Mouse (Mus musculus): ENCODE data around the gene Wwtr1. TPM values are rescaled to one million over a fixed set of nuclear protein-coding genes. Genes with fewer than 3 reads are reported as not detected.

Gene Wwtr1
- polyA plus RNA-seq (2014; fragmentation: Nextera tagmentation; extraction: Ambion mirVana) = 11.9 and 12.5 TPM in 2 replicates

DNA sequence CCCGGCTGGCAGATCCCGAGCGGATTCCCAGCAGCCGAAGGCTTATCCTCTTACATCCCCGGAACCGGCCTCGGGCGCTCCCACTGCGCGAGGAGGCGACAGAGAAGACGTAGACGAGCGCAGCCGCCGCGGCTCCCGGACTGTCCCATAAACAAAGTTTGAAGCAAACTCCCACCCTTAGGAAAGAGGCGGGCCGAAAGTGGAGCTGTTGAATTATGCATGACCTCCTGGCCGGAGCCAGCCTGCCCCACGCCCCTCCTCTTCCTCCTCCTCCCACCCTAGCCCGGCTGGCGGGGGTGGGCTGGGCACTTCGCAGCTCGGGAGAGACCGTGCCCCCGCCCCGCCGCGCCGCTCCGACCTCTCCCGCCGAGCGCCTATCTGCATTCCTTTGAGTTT is at the start of gene Wwtr1:
Gene Wwtr1, minus strand, starts transcription at position 251 of the 396 bp plus-strand sequence.
- no peaks in the 10 kb centered on the region for H3K36me3 ChIP-seq (ENCODE audit: control insufficient read depth, insufficient read depth, low read length)
- under 1% methylated on average over 36 of the region's 36 CpGs for WGBS
- H3K27ac ChIP-seq (ENCODE audit: low read depth, low read length) = peak within 1 kb of the TSS; percentile 83
- H3K9ac ChIP-seq (ENCODE audit: low read length) = peak within 1 kb of the TSS; percentile 78
- H3K9me3 ChIP-seq (ENCODE audit: control insufficient read depth, low read length) = no peaks in the 10 kb centered on the region
- H3K27me3 ChIP-seq (ENCODE audit: control insufficient read depth, insufficient read depth, low read length) = no peaks in the 10 kb centered on the region
- peak within 1 kb of the TSS; percentile 85 for H3K4me2 ChIP-seq (ENCODE audit: low read depth)
- peak; percentile 91 for ATAC-seq (ENCODE audit: insufficient read depth, low FRiP score, low TSS enrichment)
- H3K4me3 ChIP-seq (ENCODE audit: low read depth, low read length) = peak within 1 kb of the TSS; percentile 84
- peaks cover 6% of the 10 kb centered on the region; the same call in 1 of the 2 replicates for H3K4me1 ChIP-seq (ENCODE audit: control insufficient read depth, insufficient read depth, low read length)
- peak; percentile 92 for DNase-seq (ENCODE audit: low spot score)

- H3K9ac ChIP-seq (ENCODE audit: low read length) = no peak overlapping the region
- H3K27me3 ChIP-seq (ENCODE audit: control insufficient read depth, insufficient read depth, low read length) = no peaks in the 10 kb centered on the region
- DNase-seq (ENCODE audit: low spot score) (no peak), ATAC-seq (ENCODE audit: insufficient read depth, low FRiP score, low TSS enrichment) (no peak)
- H3K9me3 ChIP-seq (ENCODE audit: control insufficient read depth, low read length) = no peaks in the 10 kb centered on the region
- 78% methylated on average over 4 of the region's 4 CpGs for WGBS
- H3K36me3 ChIP-seq (ENCODE audit: control insufficient read depth, insufficient read depth, low read length) = no peaks in the 10 kb centered on the region
- H3K4me1 ChIP-seq (ENCODE audit: control insufficient read depth, insufficient read depth, low read length) = no peaks in the 10 kb centered on the region
- H3K4me3 ChIP-seq (ENCODE audit: low read depth, low read length) = no peak overlapping the region
- no peak overlapping the region for H3K4me2 ChIP-seq (ENCODE audit: low read depth)
- H3K27ac ChIP-seq (ENCODE audit: low read depth, low read length) = no peak overlapping the region
These were observed 44.0 kb upstream of the Wwtr1 start for GRCm38 (mm10) chr3:57619718-57620117.

GRCm38 (mm10) chr3:57615652-57616051 is 39.9 kb upstream of the Wwtr1 start:
- no peak overlapping the region for H3K9ac ChIP-seq (ENCODE audit: low read length)
- no peak for ATAC-seq (ENCODE audit: insufficient read depth, low FRiP score, low TSS enrichment)
- no peak for DNase-seq (ENCODE audit: low spot score)
- no peak overlapping the region for H3K27ac ChIP-seq (ENCODE audit: low read depth, low read length)
- H3K36me3 ChIP-seq (ENCODE audit: control insufficient read depth, insufficient read depth, low read length) = no peaks in the 10 kb centered on the region
- no peaks in the 10 kb centered on the region for H3K9me3 ChIP-seq (ENCODE audit: control insufficient read depth, low read length)
- H3K27me3 ChIP-seq (ENCODE audit: control insufficient read depth, insufficient read depth, low read length) = no peaks in the 10 kb centered on the region
- no peaks in the 10 kb centered on the region for H3K4me1 ChIP-seq (ENCODE audit: control insufficient read depth, insufficient read depth, low read length)
- 93% methylated on average over 4 of the region's 4 CpGs for WGBS
- H3K4me2 ChIP-seq (ENCODE audit: low read depth) = no peak overlapping the region
- no peak overlapping the region for H3K4me3 ChIP-seq (ENCODE audit: low read depth, low read length)

- 78% methylated on average over 3 of the region's 3 CpGs for WGBS
- Histone ChIP-seq H3K27ac (ENCODE audit: low read depth, low read length) (no peak overlapping the region), H3K9me3 (ENCODE audit: control insufficient read depth, low read length) (no peaks in the 10 kb centered on the region), H3K4me3 (ENCODE audit: low read depth, low read length) (no peak overlapping the region), H3K4me2 (ENCODE audit: low read depth) (no peak overlapping the region), H3K9ac (ENCODE audit: low read length) (no peak overlapping the region), H3K27me3 (ENCODE audit: control insufficient read depth, insufficient read depth, low read length) (no peaks in the 10 kb centered on the region), H3K4me1 (ENCODE audit: control insufficient read depth, insufficient read depth, low read length) (no peaks in the 10 kb centered on the region), H3K36me3 (ENCODE audit: control insufficient read depth, insufficient read depth, low read length) (no peaks in the 10 kb centered on the region)
- DNase-seq (ENCODE audit: low spot score) (no peak), ATAC-seq (ENCODE audit: insufficient read depth, low FRiP score, low TSS enrichment) (no peak)
These were observed 36.8 kb upstream of the Wwtr1 start for GRCm38 (mm10) chr3:57612430-57612997.

- ATAC-seq (ENCODE audit: insufficient read depth, low FRiP score, low TSS enrichment) = no peak
- H3K27me3 ChIP-seq (ENCODE audit: control insufficient read depth, insufficient read depth, low read length) = no peaks in the 10 kb centered on the region
- WGBS = 69% methylated on average over 7 of the region's 7 CpGs
- H3K4me3 ChIP-seq (ENCODE audit: low read depth, low read length) = no peak overlapping the region
- H3K9ac ChIP-seq (ENCODE audit: low read length) = no peak overlapping the region
- H3K9me3 ChIP-seq (ENCODE audit: control insufficient read depth, low read length) = no peaks in the 10 kb centered on the region
- no peak for DNase-seq (ENCODE audit: low spot score)
- H3K36me3 ChIP-seq (ENCODE audit: control insufficient read depth, insufficient read depth, low read length) = no peaks in the 10 kb centered on the region
- H3K4me1 ChIP-seq (ENCODE audit: control insufficient read depth, insufficient read depth, low read length) = no peaks in the 10 kb centered on the region
- H3K27ac ChIP-seq (ENCODE audit: low read depth, low read length) = no peak overlapping the region
- no peak overlapping the region for H3K4me2 ChIP-seq (ENCODE audit: low read depth)
These were observed 36.1 kb upstream of the Wwtr1 start for GRCm38 (mm10) chr3:57611776-57612175.

GRCm38 (mm10) chr3:57604618-57605015 is 28.9 kb upstream of the Wwtr1 start:
- H3K36me3 ChIP-seq (ENCODE audit: control insufficient read depth, insufficient read depth, low read length) = no peaks in the 10 kb centered on the region
- H3K4me2 ChIP-seq (ENCODE audit: low read depth) = no peak overlapping the region
- H3K27me3 ChIP-seq (ENCODE audit: control insufficient read depth, insufficient read depth, low read length) = no peaks in the 10 kb centered on the region
- no peak overlapping the region for H3K4me3 ChIP-seq (ENCODE audit: low read depth, low read length)
- DNase-seq (ENCODE audit: low spot score) = no peak
- ATAC-seq (ENCODE audit: insufficient read depth, low FRiP score, low TSS enrichment) = no peak
- no peaks in the 10 kb centered on the region for H3K4me1 ChIP-seq (ENCODE audit: control insufficient read depth, insufficient read depth, low read length)
- 57% methylated on average over 1 of the region's 1 CpGs for WGBS
- no peak overlapping the region for H3K9ac ChIP-seq (ENCODE audit: low read length)
- H3K9me3 ChIP-seq (ENCODE audit: control insufficient read depth, low read length) = no peaks in the 10 kb centered on the region
- no peak overlapping the region for H3K27ac ChIP-seq (ENCODE audit: low read depth, low read length)

DNA sequence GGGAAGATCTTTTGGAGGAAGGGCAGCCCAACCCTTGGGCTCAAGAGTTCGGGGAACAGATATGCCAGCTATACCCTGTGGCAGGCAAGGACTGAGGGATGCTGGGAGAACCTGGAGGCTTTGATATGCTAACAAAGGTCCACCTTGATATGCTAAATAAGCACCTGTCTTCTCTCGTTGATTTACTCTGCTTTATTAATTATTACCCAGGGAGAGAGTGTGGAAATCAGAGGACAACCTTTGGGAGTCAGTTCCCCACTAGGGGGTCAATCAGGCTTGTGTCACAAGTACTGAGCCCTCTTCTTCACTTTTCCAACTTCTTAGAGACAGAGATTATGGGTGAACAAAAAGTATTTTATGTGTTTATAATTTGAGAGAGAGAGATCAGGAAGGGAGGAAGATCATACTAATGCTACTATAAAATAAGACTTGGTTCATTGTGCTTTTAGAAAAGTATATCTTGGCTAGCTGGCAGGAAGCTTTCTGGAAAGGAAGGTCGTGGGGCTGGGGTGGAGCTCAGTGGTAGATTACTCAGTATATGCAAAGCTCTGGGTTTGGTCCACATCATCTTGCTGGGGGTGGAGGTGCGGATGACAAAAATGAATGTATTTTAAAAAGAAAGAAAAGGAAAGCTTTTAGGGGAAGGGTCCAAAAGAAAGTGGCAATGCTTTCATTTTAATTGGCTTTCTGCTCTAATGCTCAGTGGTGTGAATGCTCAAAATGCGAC is 28.3 kb upstream of the Wwtr1 start:
- no peak overlapping the region for H3K4me3 ChIP-seq (ENCODE audit: low read depth, low read length)
- H3K4me1 ChIP-seq (ENCODE audit: control insufficient read depth, insufficient read depth, low read length) = no peaks in the 10 kb centered on the region
- DNase-seq (ENCODE audit: low spot score) (no peak), ATAC-seq (ENCODE audit: insufficient read depth, low FRiP score, low TSS enrichment) (no peak)
- H3K27ac ChIP-seq (ENCODE audit: low read depth, low read length) = no peak overlapping the region
- 69% methylated on average over 5 of the region's 5 CpGs for WGBS
- H3K4me2 ChIP-seq (ENCODE audit: low read depth) = no peak overlapping the region
- H3K36me3 ChIP-seq (ENCODE audit: control insufficient read depth, insufficient read depth, low read length) = no peaks in the 10 kb centered on the region
- H3K27me3 ChIP-seq (ENCODE audit: control insufficient read depth, insufficient read depth, low read length) = no peaks in the 10 kb centered on the region
- H3K9me3 ChIP-seq (ENCODE audit: control insufficient read depth, low read length) = no peaks in the 10 kb centered on the region
- no peak overlapping the region for H3K9ac ChIP-seq (ENCODE audit: low read length)

DNA sequence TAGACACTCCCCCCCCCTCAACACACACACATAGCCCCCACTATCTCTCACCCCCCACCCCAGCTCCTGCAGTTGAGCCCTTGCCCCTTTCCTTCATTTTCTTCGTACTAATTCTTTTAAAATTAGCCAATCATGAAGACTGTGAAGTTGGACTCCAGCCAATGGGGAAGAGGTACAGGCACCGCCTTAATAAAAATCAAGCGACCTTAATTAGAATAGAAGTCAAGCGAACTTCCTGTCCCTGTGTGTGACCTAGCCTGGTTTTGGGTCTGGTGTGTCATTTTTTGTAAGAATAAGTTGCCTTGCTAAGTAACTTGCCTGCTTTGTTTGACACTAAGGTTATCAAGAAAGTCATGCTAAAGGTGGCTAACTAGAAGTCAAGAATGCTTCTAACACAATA is 26.9 kb upstream of the Wwtr1 start:
- Histone ChIP-seq H3K9ac (ENCODE audit: low read length) (no peak overlapping the region), H3K36me3 (ENCODE audit: control insufficient read depth, insufficient read depth, low read length) (no peaks in the 10 kb centered on the region), H3K4me3 (ENCODE audit: low read depth, low read length) (no peak overlapping the region), H3K27me3 (ENCODE audit: control insufficient read depth, insufficient read depth, low read length) (no peaks in the 10 kb centered on the region), H3K27ac (ENCODE audit: low read depth, low read length) (no peak overlapping the region), H3K9me3 (ENCODE audit: control insufficient read depth, low read length) (no peaks in the 10 kb centered on the region), H3K4me2 (ENCODE audit: low read depth) (no peak overlapping the region), H3K4me1 (ENCODE audit: control insufficient read depth, insufficient read depth, low read length) (no peaks in the 10 kb centered on the region)
- WGBS = 92% methylated on average over 4 of the region's 4 CpGs
- DNase-seq (ENCODE audit: low spot score) (no peak), ATAC-seq (ENCODE audit: insufficient read depth, low FRiP score, low TSS enrichment) (no peak)

DNA sequence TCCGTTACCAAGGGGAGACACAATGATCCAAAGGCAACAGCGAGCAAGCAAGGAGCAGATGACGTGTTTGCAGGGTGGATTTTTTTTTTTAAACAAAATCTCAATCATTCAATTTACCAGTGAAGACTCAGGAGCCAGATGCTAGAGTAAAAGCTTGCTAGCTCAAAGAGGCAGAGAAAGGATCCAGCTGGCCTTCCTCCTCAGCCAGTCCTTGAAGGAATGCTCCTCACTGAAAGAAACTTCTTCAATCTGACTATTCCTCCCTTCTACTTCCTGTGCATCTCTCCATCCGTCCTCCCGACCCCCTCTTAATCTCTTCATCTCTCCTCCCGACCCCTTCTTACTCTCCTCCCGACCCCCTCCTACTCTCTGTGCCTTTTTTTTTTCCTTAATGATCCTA is 20.9 kb upstream of the Wwtr1 start:
- no peaks in the 10 kb centered on the region for H3K4me1 ChIP-seq (ENCODE audit: control insufficient read depth, insufficient read depth, low read length)
- H3K4me3 ChIP-seq (ENCODE audit: low read depth, low read length) = no peak overlapping the region
- ATAC-seq (ENCODE audit: insufficient read depth, low FRiP score, low TSS enrichment) (no peak), DNase-seq (ENCODE audit: low spot score) (no peak)
- no peaks in the 10 kb centered on the region for H3K36me3 ChIP-seq (ENCODE audit: control insufficient read depth, insufficient read depth, low read length)
- no peak overlapping the region for H3K27ac ChIP-seq (ENCODE audit: low read depth, low read length)
- no peak overlapping the region for H3K9ac ChIP-seq (ENCODE audit: low read length)
- H3K27me3 ChIP-seq (ENCODE audit: control insufficient read depth, insufficient read depth, low read length) = no peaks in the 10 kb centered on the region
- no peaks in the 10 kb centered on the region for H3K9me3 ChIP-seq (ENCODE audit: control insufficient read depth, low read length)
- H3K4me2 ChIP-seq (ENCODE audit: low read depth) = no peak overlapping the region
- 79% methylated on average over 7 of the region's 7 CpGs for WGBS
